Mouse (Mus musculus) NIH3T3 (cell line): ENCODE measurements around the gene Npat.

Experiments
- DNase-seq: peaks from one replicate; pipeline ENCODE4 v3.0.0-alpha.2; 2012; ENCODE audit warnings: low read depth

Gene Npat

DNA sequence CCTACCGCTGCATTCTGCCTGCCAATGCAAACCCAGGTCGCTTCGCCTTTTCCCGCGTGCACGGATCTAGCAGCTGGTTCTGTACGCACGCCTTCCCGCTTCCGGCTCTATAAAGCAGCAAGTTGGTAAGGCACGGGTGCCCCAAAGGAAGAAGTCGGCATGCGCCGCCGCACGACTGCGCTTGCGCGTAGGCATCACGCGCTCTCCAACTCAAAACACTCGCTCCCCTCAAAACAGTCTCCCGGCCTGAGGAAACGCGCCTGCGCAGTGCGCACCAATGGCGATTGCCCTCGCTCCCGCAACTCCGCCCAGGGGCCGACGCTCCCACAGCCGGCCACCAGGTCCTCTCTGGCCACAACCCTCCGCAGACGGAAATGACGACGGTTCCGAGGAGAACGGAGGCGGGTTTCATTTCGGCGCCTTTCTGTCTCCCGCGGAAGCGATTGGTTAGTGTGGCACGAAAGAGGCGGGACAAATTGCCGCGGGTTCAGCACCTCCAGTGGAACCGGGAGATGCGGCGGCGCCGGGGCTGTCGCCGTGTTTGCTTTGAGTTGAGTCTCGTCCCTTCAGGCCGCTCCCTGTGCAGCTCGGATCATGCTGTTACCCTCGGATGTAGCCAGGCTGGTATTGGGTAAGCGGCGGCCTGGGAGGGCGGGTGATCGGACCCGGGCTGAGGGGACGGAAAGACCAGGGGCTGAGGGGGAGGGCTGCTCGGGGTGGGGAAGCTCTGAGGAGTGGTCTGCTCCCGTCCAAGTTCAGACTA is at the start of gene Npat, which contains the start of gene Atm:
Gene Npat (plus strand): TSS at position 490 of the 763 bp plus-strand sequence.
Gene Atm (minus strand): TSS at position 183 of the 763 bp plus-strand sequence.
- DNase-seq, result peak; percentile 100

DNA sequence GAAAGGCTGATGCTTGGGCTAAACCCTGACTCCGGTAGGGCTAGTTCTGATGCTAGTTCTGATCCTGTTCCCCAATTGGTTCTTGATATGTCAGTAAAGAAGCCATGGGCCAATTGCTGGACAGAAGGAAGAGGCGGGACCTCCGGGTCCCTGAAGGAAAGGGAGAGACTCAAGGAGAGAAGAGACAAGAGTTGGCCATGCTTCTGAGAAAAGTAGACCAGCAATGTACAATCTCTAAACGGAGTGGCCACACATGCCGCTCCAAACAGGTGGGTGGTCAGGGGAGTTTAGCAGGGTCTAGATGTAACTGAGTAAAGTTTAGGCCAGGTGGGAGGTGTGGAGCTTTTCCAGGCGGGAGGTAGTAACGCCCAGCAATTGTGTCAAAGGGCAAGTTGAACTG is 28.8 kb upstream of the Npat start:
- no peak for DNase-seq

DNA sequence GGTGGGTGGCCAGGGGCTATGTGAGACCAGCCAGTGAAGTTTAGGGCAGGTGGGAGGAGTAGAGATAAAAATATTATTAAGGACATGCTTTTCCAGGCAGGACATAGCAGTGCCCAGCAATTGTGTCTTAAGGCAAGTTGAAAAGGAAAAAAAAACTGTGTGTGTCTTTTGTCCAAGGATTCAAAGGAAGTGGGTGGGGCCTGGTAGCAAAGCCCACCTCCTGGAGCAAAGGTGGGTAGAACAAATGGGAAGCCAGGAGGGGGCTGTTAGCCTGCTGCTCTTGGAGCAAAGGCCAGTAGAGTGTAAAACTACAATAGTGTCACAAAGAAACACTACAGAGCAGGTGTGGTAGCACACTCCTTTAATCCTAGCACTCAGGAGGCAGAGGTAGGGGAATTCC is 22.8 kb upstream of the Npat start:
- no peak for DNase-seq

DNA sequence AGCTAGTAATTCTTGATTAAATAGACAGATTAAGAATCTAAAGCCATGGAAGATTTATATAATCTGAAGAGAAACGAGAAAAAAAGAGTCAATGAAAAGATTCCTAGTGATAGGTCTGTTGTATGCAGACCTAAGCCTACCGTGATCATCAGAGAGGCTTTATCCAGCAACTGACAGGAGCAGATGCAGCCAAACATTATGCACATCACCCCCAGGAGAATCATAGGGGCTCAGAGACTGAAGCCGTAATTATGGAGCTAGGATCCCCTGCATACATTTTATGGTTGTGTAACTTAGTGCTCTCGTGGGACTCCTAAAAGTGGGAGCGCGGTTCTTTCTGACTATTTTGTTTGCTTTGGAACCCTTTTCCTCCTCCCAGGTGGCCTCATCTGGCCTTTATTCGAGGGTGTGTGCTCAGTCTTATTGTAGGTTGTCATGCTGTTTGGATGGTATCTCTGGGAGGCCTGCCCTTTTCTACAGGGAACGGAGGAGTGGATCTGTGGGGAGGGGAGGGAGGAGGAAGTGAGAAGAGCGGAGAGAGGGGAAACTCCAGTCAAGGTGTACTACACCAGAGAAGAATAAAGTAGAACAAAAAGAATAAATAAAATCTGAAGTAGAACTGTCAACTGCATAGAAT is 19.4 kb upstream of the Npat start:
- DNase-seq, result no peak

- DNase-seq, result no peak
Measured at GRCm38 (mm10) chr9:53535416-53536320, 1.2 kb upstream of the Npat start.

- DNase-seq, result peak; percentile 32
Measured at GRCm38 (mm10) chr9:53537336-53537965, 604 bp downstream of the Npat start.

DNA sequence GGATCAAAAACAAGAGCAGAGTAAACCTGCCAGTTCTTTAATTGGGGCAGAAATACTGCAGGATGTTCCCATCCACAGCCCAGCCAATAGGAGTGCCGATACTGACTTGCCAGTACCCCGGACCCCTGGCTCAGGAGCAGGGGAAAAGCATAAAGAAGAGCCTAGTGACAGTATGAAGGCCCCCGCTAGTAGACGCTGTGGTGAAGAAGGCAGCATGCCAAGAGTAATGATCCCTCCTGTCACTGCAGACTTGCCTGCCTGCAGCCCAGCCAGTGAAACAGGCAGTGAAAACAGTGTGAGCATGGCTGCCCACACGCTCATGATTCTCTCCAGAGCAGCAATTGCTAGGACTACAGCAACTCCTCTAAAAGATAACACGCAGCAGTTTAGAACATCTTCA is 33.8 kb downstream of the Npat start:
- no peak for DNase-seq

DNA sequence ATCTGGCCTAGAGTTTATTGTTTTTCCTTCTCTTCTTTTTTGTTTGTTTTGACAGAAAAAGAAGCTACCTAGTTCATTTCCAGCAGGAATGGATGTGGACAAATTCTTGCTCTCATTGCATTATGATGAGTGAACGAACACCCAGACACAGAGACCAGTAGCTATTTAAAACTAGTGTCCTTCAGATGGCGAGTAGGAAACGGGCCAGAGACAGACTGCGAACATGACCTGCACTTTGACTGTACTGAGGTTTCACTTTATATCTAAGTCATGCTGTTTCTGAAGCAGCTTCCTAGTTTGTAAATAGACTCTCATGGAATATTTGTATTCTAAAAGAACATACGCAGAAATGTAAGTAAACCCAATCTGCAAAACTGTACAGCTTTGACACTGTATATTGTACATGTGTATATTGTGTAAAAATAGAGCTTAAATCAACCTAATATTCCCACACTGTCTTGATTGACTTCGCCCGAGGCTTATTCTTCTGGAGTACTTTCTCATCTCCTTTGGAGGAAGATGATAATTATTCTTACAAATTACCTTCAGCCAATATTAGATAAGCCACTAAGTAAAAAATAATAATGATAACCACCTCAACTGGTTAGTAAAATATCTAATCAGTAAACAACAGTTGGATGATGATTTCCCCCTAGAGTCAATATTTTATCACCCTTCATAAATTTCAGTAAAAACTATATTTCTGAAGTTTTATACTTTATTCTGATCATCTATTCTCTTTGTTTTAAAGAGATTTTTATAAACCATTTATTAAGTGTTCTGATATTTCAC is 35.9 kb downstream of the Npat start:
- no peak for DNase-seq

DNA sequence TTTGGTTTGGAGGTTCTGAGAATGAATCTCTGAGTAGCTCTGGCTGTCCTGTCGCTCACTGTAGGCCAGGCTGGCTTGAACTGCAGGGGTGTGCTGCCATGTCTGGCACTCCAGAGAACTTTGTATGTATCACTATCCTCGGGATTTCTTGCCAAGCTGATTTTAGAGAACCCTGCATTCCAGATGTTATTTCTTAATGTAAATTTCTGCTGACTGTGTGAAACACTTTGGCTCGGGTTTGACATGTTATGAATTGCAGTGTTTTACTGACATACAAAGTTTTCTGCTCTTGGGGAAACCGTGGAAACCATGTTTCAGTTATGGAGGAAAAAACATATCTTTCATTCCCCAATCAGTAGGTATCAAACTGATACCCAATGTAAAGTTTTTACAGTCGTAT is 38.9 kb downstream of the Npat start:
- DNase-seq, result peak; percentile 25

DNA sequence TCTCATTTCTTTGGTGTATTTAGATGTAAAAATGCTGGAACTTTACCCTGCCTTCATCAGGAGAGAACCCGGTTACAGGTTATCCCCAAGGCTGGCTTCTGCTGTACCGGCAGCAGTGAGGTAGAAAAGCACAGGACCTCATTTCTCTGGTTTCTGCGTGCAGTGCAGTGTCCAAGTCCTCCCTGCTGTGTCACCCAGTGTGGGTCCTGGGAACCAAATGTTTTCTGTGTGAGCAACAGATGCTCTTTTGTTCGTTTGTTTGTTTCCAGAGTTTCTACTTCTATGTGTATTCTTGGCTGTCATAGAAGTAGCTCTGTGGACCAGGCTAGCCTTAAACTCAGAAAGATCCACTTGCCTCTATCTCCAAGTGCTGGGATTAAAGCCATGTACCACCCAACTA is 45.0 kb downstream of the Npat start:
- DNase-seq, result no peak

- DNase-seq, result peak; percentile 79
Measured at GRCm38 (mm10) chr9:53594764-53595163, 57.9 kb downstream of the Npat start.

GRCm38 (mm10) chr9:53596971-53597600 is 60.2 kb downstream of the Npat start:
- no peak for DNase-seq

DNA sequence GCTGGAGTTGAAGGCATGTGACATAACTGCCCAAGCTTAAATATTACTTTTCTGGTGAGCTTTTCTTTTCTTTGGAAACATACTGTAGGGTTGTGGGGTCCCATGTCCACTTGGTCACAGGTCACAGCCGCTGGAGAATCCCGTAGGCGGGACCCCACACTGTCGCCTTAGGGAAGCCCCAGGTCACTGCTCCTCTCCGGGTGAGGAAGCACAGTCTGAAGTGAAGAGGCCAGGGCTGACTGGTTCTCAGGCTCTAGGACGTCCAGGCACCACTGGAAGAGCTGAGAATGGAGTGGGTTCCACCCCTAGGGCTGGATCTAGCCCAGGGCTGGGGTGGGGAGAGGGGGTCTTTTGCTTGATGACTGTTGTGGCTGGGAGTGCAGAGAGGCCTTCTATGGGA is 61.8 kb downstream of the Npat start:
- no peak for DNase-seq

DNA sequence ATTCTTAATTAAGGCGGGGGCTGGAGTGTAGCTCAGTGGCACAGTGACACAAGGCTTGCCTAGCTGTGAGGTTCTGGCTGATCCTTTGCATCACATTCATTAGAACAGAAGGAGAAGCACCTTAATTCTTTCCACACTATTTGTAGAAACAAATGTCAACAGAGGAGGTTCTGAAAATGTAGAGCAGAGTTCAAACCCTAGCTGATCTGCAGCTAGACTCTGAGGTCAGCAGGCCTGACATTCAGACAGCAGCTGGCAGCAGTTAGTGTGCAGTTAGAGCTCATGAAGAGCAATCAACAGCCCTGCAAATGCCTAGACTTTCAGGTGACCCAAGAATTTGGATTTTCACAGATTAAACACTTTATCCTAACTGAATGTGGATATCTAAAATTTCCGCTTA is 64.7 kb downstream of the Npat start:
- DNase-seq, result no peak

DNA sequence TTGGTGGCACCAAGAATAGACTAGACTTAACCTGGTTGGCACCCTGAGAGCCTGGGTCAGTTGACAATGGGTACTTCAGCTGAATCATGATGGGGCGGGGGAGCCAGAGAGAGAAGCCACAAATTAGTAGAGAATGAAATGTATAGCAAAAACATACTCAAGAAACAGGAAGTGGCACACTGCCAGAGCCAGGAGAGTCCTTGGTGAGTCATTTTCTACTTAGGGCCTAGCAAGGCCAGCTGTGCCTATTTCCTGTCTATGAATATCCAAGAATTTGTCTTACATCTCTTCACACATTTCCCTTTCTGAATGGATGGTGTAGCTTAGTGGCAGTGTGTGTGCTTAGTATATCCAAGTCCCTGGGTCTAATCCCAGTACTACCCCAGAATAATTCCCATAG is 66.5 kb downstream of the Npat start:
- DNase-seq, result peak; percentile 79

- DNase-seq, result no peak
Measured at GRCm38 (mm10) chr9:53603849-53604248, 67.0 kb downstream of the Npat start.

DNA sequence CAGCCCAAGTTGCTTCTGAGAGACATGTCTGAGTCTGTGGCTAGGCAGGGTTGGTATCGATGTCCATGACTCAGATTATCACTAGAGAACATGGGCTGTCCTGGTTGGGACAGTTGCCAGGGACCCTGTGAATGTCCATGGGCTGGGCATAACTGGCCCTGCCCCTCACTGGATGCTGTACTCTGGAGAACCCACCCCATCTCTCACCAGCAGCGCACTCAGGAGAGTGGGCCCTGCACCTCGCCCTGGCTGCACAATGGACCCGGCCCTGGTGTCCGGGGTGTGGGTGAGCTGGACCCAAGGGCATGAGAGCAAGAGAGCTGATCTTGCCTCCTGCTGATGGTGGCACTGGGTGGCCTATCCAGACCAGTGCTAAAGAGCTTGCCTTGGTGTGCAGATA is 68.1 kb downstream of the Npat start:
- DNase-seq, result no peak

DNA sequence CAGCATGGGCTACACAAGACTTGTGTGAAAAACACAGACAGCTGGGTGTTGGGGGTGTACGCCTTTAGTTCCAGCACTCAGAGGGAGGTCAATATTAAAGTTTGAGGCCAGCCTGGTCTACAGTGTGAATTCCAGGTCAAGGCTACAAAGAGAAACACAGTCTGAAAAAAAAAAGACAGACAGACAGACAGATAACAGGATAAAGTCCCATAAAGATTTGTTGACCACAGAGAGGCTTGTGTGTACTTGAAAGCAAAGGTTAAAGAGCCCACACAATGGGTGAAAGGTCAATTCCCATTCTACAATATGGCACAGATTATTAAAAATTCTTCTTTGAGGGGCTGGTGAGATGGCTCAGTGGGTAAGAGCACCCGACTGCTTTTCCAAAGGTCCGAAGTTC is 70.3 kb downstream of the Npat start:
- no peak for DNase-seq

GRCm38 (mm10) chr9:53607816-53608215 is 71.0 kb downstream of the Npat start:
- DNase-seq, result no peak

GRCm38 (mm10) chr9:53609306-53609967 is 72.6 kb downstream of the Npat start:
- peak; percentile 45 for DNase-seq
